Mouse (Mus musculus) hindbrain, embryonic 16.5 days (tissue): ENCODE measurements around the gene Srrm3. TPM values are rescaled to one million over a fixed set of nuclear protein-coding genes. Genes with fewer than 3 reads are reported as not detected.

Experiments
- ATAC-seq: fragments of 200-750 bp; cut with Nextera tagmentation; 2 replicates; pipeline ENCODE4 v1.8.0; 2017; ENCODE audit warnings: moderate TSS enrichment, moderate library complexity
- H3K27ac ChIP-seq: fragments of 300-500 bp; sonication (generic); 2 replicates; pipeline ENCODE4 v1.5.1; 2014; ENCODE audit warnings: low read depth, mild to moderate bottlenecking, control low read depth, low read length, moderate library complexity
- H3K27me3 ChIP-seq: fragments of 300-500 bp; sonication (generic); replicated peaks from 2 replicates; pipeline ENCODE4 v1.6.1; 2014; ENCODE audit warnings: low read length; ENCODE audit not compliant: control insufficient read depth, insufficient read depth
- H3K36me3 ChIP-seq: fragments of 300-500 bp; sonication (generic); 2 replicates; pipeline ENCODE4 v1.6.1; 2014; ENCODE audit warnings: mild to moderate bottlenecking, low read length, moderate library complexity, mixed read lengths; ENCODE audit not compliant: control insufficient read depth, insufficient read depth
- H3K4me1 ChIP-seq: fragments of 300-500 bp; sonication (generic); 2 replicates; pipeline ENCODE4 v1.6.1; 2014; ENCODE audit warnings: low read depth, low read length; ENCODE audit not compliant: control insufficient read depth, insufficient read depth
- H3K4me2 ChIP-seq: fragments of 300-500 bp; sonication (generic); 2 replicates; pipeline ENCODE4 v1.6.1; 2014; ENCODE audit warnings: mild to moderate bottlenecking, low read length, control low read depth, moderate library complexity
- H3K4me3 ChIP-seq: fragments of 300-500 bp; sonication (generic); 2 replicates; pipeline ENCODE4 v1.5.1; 2014; ENCODE audit warnings: mild to moderate bottlenecking, low read length, control low read depth, moderate library complexity
- H3K9ac ChIP-seq: fragments of 300-500 bp; sonication (generic); 2 replicates; pipeline ENCODE4 v1.6.1; 2014; ENCODE audit warnings: low read depth, mild to moderate bottlenecking, control low read depth, low read length, moderate library complexity
- H3K9me3 ChIP-seq: fragments of 300-500 bp; sonication (generic); 2 replicates; pipeline ENCODE4 v1.6.1; 2014; ENCODE audit warnings: mild to moderate bottlenecking, low read length, moderate library complexity; ENCODE audit not compliant: control insufficient read depth
- WGBS: fragments of 180-500 bp; shearing (Covaris S2); extraction: QIAGEN DNeasy Blood & Tissue Kit; methylation state at CpG from one replicate; pipeline ENCODE4 v1.1.7; 2014; 5-methylcytosine and 5-hydroxymethylcytosine counted together
- polyA plus RNA-seq: library from polyadenylated mRNA; unstranded; fragments of >200 nt; fragmentation: Nextera tagmentation; extraction: Ambion mirVana; gene quantifications from 2 replicates; pipeline ENCODE4 v1.2.1, GENCODE M21; 2015

The Srrm3 gene
- polyA plus RNA-seq, 1 experiment from 2014 or later: 65.9 TPM

GRCm38 (mm10) chr5:135834769-135835491, 28.2 kb downstream of the Srrm3 start:
- 0% methylated on average over 47 of the region's 47 CpGs for WGBS
- H3K4me3 ChIP-seq: peak overlapping the region; percentile 51
- no peaks in the 10 kb centered on the region for H3K27me3 ChIP-seq
- H3K36me3 ChIP-seq: no peaks in the 10 kb centered on the region
- H3K9me3 ChIP-seq: no peaks in the 10 kb centered on the region
- ATAC-seq: peak; percentile 85
- H3K27ac ChIP-seq: peak overlapping the region; percentile 75
- H3K4me2 ChIP-seq: peak overlapping the region; percentile 93
- H3K9ac ChIP-seq: peak overlapping the region; percentile 72
- H3K4me1 ChIP-seq: peaks cover 17% of the 10 kb centered on the region

DNA sequence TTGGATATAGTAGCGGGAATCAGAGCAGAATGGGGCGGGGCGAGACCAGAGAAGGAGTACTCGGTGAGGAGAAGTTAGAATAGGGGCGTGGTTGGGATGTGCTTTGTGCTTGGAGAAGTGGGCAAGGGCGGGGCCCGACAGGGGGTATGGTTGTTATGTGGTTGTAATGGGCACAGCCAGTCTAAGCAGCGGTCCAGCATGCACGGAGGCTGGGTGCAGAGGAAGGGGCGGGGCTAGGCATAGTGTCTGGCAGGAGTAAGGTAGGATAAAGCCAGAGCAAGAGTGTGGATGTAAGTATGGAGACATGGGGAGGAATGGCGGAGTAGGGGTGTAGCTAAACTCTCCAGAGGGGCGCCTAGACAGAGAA, 28.8 kb downstream of the Srrm3 start:
- Histone ChIP-seq H3K27ac (peak overlapping the region; percentile 75), H3K9ac (peak overlapping the region; percentile 72)
- peak; percentile 70 for ATAC-seq

DNA sequence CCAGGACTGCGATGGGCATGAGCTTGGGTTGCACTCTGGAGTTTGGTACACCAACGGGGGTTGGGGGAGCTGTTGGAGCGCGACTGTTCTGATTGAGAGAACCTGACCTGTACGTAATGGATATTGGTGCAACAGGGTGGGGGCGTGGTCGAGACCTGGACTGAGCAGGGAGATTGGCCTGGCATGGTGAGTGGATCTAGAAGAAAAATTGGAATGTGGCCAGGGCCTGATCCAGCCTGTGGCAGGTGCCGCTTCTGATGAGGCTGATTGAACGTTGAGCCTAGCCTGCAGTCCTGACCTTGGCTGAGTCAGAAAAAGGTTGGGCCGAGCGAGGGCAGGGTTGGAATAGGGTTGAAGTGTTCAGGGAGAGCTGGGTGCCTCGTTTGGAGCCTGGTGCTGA, 29.3 kb downstream of the Srrm3 start:
- peak overlapping the region; percentile 51 for H3K4me3 ChIP-seq
- peak; percentile 18 for ATAC-seq
- H3K9ac ChIP-seq: peak overlapping the region; percentile 72; the same call in 1 of the 2 replicates
- H3K27ac ChIP-seq: peak overlapping the region; percentile 75; the same call in 1 of the 2 replicates
- peak overlapping the region; percentile 93 for H3K4me2 ChIP-seq
- H3K4me1 ChIP-seq: peaks cover 17% of the 10 kb centered on the region
- no peaks in the 10 kb centered on the region for H3K9me3 ChIP-seq
- no peaks in the 10 kb centered on the region for H3K27me3 ChIP-seq
- H3K36me3 ChIP-seq: peaks cover 3% of the 10 kb centered on the region; the same call in 1 of the 2 replicates
- WGBS: 26% methylated on average over 12 of the region's 12 CpGs

More for the DNA sequence above, 28.8 kb downstream of the Srrm3 start:
- Histone ChIP-seq H3K4me1 (peaks cover 17% of the 10 kb centered on the region), H3K4me2 (peak overlapping the region; percentile 93), H3K36me3 (peaks cover 2% of the 10 kb centered on the region; the same call in 1 of the 2 replicates), H3K4me3 (peak overlapping the region; percentile 51), H3K9me3 (no peaks in the 10 kb centered on the region), H3K27me3 (no peaks in the 10 kb centered on the region)
- WGBS: 2% methylated on average over 12 of the region's 12 CpGs

DNA sequence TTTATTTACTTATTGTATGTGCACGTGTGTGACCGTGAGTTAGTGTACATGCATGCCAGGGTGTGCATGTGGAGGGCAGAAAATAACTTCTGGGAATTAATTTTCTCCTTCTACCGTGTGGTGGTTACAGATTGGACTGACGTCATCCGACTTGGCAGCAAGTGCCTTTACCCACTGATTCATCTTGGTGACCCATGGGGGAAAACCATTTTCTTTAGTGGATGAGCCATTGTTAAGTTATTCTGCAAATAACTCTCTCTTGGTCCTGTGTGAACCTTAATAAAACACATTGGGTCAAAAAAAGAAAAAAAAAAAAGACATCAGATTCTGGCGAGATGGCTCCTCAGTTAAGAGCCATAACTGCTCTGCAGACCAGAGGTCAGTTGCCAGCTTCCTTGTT, 35.0 kb downstream of the Srrm3 start:
- no peak for ATAC-seq
- Histone ChIP-seq H3K36me3 (peaks cover 6% of the 10 kb centered on the region; the same call in 1 of the 2 replicates), H3K27ac (no peak overlapping the region), H3K9me3 (no peaks in the 10 kb centered on the region), H3K9ac (no peak overlapping the region), H3K4me2 (no peak overlapping the region), H3K4me3 (no peak overlapping the region), H3K4me1 (no peaks in the 10 kb centered on the region), H3K27me3 (no peaks in the 10 kb centered on the region)
- WGBS: 83% methylated on average over 6 of the region's 6 CpGs

DNA sequence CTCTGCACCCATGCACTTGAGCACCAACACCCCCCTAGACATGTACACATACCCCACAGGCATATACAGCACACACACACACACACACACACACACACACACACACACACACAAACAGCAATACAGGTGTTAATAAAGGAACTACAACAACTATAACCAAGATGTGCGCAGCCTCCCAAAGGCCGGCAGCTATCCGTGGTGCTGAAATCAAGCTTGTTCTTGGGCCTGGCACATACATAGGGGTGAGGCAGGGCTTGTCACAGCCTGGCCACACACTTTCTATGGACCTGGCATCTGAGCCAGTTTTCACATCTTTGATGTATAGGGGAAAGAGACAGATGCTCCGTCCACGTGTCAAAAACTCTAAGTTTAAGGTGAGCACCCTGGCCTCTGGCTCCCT, 36.7 kb downstream of the Srrm3 start:
- Histone ChIP-seq H3K9ac (no peak overlapping the region), H3K4me3 (no peak overlapping the region), H3K27me3 (no peaks in the 10 kb centered on the region), H3K4me1 (no peaks in the 10 kb centered on the region), H3K4me2 (no peak overlapping the region), H3K27ac (no peak overlapping the region), H3K36me3 (peaks cover 8% of the 10 kb centered on the region), H3K9me3 (no peaks in the 10 kb centered on the region)
- 26% methylated on average over 5 of the region's 5 CpGs for WGBS
- ATAC-seq: no peak

DNA sequence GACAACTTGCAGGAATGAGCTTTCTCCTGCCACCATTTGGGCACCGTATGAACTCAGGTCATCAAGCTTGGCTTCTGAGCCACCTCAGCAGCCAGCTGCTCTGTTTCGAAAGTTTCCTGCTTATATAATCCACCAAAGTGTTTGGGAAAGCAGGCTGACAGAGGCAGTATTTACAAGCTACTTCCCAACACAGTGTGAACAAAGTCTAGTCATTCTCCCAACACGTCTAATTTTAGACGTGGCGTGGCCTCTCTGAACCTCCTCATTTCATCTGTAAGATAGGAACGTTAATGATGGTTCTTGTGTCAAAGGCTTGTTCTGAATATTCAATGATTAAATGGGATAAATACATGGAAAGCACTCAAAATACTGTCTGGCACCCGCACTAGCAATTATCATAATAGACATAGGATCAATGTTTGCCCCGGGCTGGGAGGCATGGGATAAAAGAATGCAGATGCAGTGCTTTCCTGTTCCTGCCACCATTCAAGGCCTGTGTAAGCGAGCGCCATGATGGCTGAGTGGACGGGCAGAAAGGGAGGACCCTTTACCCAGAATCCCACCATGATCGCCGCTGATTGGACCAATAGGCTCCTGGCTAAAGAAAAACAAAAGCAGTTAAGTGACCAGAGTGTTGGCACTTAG, 39.1 kb downstream of the Srrm3 start:
- Histone ChIP-seq H3K27ac (no peak overlapping the region), H3K4me1 (peaks cover 11% of the 10 kb centered on the region), H3K9ac (no peak overlapping the region), H3K36me3 (peaks cover 6% of the 10 kb centered on the region), H3K4me2 (no peak overlapping the region), H3K9me3 (no peaks in the 10 kb centered on the region), H3K4me3 (no peak overlapping the region), H3K27me3 (no peaks in the 10 kb centered on the region)
- WGBS: 78% methylated on average over 13 of the region's 13 CpGs
- no peak for ATAC-seq

- H3K27me3 ChIP-seq: no peaks in the 10 kb centered on the region
- 75% methylated on average over 4 of the region's 4 CpGs for WGBS
- no peak overlapping the region for H3K4me2 ChIP-seq
- no peak overlapping the region for H3K4me3 ChIP-seq
- H3K36me3 ChIP-seq: peaks cover 6% of the 10 kb centered on the region
- no peaks in the 10 kb centered on the region for H3K9me3 ChIP-seq
- no peak for ATAC-seq
- H3K9ac ChIP-seq: no peak overlapping the region
- H3K27ac ChIP-seq: no peak overlapping the region
- peaks cover 22% of the 10 kb centered on the region for H3K4me1 ChIP-seq
Observed at GRCm38 (mm10) chr5:135847460-135847859, 40.8 kb downstream of the Srrm3 start.

DNA sequence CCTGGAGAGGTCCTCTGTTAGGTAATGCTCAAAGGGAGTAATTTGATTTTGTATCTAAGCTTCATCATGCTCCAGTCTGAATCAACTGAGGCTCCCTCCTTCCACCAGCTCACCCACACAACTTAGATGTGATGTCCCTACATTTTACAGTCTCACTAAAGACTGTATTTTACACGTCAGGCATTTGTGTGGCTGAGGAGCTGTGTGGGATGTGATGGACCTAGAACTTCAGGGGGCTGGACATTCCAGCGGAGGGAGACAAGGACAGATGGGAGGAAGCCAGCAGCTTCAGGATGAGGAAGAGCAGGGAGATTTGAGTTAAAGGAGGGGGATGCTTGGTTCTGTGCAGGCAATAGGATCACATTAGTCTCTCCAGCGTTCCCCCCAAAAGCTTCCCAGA, 41.2 kb downstream of the Srrm3 start:
- 84% methylated on average over 3 of the region's 3 CpGs for WGBS
- no peak for ATAC-seq
- Histone ChIP-seq H3K9me3 (no peaks in the 10 kb centered on the region), H3K27ac (no peak overlapping the region), H3K4me1 (peaks cover 22% of the 10 kb centered on the region), H3K9ac (no peak overlapping the region), H3K4me3 (no peak overlapping the region), H3K27me3 (no peaks in the 10 kb centered on the region), H3K4me2 (no peak overlapping the region), H3K36me3 (peaks cover 4% of the 10 kb centered on the region)

DNA sequence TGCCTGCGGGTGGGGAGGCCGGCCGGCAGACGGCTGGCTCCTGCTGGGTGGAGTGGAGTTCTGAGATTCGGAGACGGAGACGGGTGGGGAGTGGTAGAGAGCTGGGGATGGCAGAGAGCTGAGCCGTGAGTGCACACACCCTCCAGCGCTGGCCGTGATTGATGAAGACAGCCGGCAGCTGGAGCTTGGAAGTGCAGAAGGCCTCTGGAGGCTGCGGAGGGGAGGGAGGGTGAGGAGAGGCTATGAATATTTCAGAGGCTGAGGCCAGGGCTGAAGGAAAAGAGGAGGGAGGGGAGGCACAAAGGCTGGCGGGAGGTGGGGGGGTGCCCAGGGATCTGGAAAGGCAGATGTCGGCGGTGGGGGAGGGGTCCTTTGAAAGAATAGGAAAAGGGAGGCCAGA, 44.3 kb downstream of the Srrm3 start:
- WGBS: 2% methylated on average over 15 of the region's 15 CpGs
- peak overlapping the region; percentile 78 for H3K27ac ChIP-seq
- H3K4me3 ChIP-seq: no peak overlapping the region
- peak overlapping the region; percentile 51 for H3K9ac ChIP-seq
- peak overlapping the region; percentile 35; the same call in 1 of the 2 replicates for H3K4me2 ChIP-seq
- peak; percentile 88 for ATAC-seq
- no peaks in the 10 kb centered on the region for H3K9me3 ChIP-seq
- peaks cover 22% of the 10 kb centered on the region for H3K4me1 ChIP-seq
- H3K27me3 ChIP-seq: peaks cover 5% of the 10 kb centered on the region; the same call in 1 of the 2 replicates
- peaks cover 3% of the 10 kb centered on the region for H3K36me3 ChIP-seq
